Mouse (Mus musculus) erythroblast, embryonic 14.5 days (primary cell): ENCODE results near the gene Il24.

Source experiments
- GATA1 ChIP-seq: IDR thresholded peaks from 2 replicates; pipeline ENCODE4 v1.6.1; 2012; ENCODE audit warnings: low read length, inconsistent platforms, mixed read lengths
- TAL1 ChIP-seq: IDR thresholded peaks from 3 replicates; pipeline ENCODE4 v1.6.1; 2012; ENCODE audit warnings: low read length, inconsistent platforms, mixed read lengths

DNA sequence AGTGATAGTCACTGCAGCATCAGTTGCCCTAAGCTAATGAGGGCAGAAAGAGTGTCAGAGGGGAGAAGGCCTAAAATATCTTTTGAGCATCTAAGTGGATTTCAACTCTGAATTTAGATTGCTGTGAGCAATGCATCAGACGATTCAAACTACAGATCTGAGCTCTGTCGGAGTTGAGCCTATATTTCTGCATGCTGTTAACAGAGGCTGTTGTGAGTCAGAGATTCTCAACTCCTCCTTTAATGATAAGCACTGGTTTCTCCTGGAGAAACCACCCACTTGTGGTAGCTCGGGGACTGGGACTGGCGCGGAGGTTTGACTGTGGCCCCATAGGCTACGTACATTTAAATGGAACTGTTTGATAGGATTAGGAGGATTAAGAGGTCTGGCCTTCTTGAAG is 7.2 kb upstream of the Il24 start:
- TF ChIP-seq TAL1 (no peak), GATA1 (no peak)
